Mouse (Mus musculus) gastrocnemius, postnatal 36 days (tissue): ENCODE measurements around the gene Prok1. TPM values are rescaled to one million over a fixed set of nuclear protein-coding genes. Genes with fewer than 3 reads are reported as not detected.

Experiments used
- DNase-seq, 2 experiments: peaks; one replicate each; pipeline ENCODE4 v3.0.0; 2022
- intact Hi-C: fragments of 180-260 bp; cut with DNase I; formaldehyde crosslinking; loops from one replicate; pipeline ENCODE4 v1.15.1; 2025
- total RNA-seq, 2 experiments: library from RNA; stranded (reverse); gene quantifications; 2 replicates each; pipeline ENCODE4 v1.2.3; 2021

The Prok1 gene
- total RNA-seq, 2 experiments from 2014 or later: not detected

GRCm38 (mm10) chr3:107241389-107242094 lies 2.0 kb upstream of the Prok1 start:
- intact Hi-C loops: no loop called here
- DNase-seq: no peak

- DNase-seq: no peak
- intact Hi-C loops: loop anchor here (10.0 kb wide), 1 partner anchor 116 kb away; no protein-coding TSS in a partner anchor
Observed at GRCm38 (mm10) chr3:107238471-107238980, 981 bp downstream of the Prok1 start.

GRCm38 (mm10) chr3:107238051-107238450 lies 1.5 kb downstream of the Prok1 start:
- DNase-seq: no peak
- intact Hi-C loops: loop anchor here (10.0 kb wide), 1 partner anchor 117 kb away; no protein-coding TSS in a partner anchor

- intact Hi-C loops: loop anchor here (2.0 to 10.0 kb wide), 2 partner anchors 41 to 121 kb away; no protein-coding TSS in a partner anchor
- no peak for DNase-seq
Observed at GRCm38 (mm10) chr3:107233945-107234344, 5.6 kb downstream of the Prok1 start.

GRCm38 (mm10) chr3:107233351-107233813 lies 6.1 kb downstream of the Prok1 start:
- DNase-seq: peak; percentile 76 to 78
- intact Hi-C loops: loop anchor here (2.0 to 10.0 kb wide), 2 partner anchors 41 to 121 kb away; no protein-coding TSS in a partner anchor

GRCm38 (mm10) chr3:107231202-107231601 lies 8.3 kb downstream of the Prok1 start:
- no peak for DNase-seq
- intact Hi-C loops: loop anchor here (10.0 kb wide), 1 partner anchor 124 kb away; no protein-coding TSS in a partner anchor

GRCm38 (mm10) chr3:107230527-107230926 lies 9.0 kb downstream of the Prok1 start, which contains the start of gene A630076J17Rik:
Gene A630076J17Rik (plus strand): TSS chr3:107230614.
- DNase-seq: no peak
- intact Hi-C loops: loop anchor here (10.0 kb wide), 1 partner anchor 124 kb away; no protein-coding TSS in a partner anchor

GRCm38 (mm10) chr3:107229822-107230221 lies 9.7 kb downstream of the Prok1 start:
- intact Hi-C loops: loop anchor here (10.0 kb wide), 1 partner anchor 125 kb away; no protein-coding TSS in a partner anchor
- DNase-seq: no peak

- intact Hi-C loops: no loop called here
Observed at GRCm38 (mm10) chr3:107229221-107229620, 10.3 kb downstream of the Prok1 start.

GRCm38 (mm10) chr3:107225820-107226219 lies 13.7 kb downstream of the Prok1 start:
- no peak for DNase-seq
- intact Hi-C loops: no loop called here

More at GRCm38 (mm10) chr3:107229221-107229620, 10.3 kb downstream of the Prok1 start:
- no peak for DNase-seq

- DNase-seq: no peak
- intact Hi-C loops: no loop called here
Observed at GRCm38 (mm10) chr3:107223230-107223629, 16.3 kb downstream of the Prok1 start.

- no peak for DNase-seq
- intact Hi-C loops: no loop called here
Observed at GRCm38 (mm10) chr3:107221608-107222007, 17.9 kb downstream of the Prok1 start, which contains the start of gene Cym. Gene Cym (minus strand): TSS chr3:107221732.

- DNase-seq: no peak
- intact Hi-C loops: no loop called here
Observed at GRCm38 (mm10) chr3:107218572-107218971, 20.9 kb downstream of the Prok1 start.

GRCm38 (mm10) chr3:107217101-107217480 lies 22.4 kb downstream of the Prok1 start:
- intact Hi-C loops: no loop called here
- DNase-seq: no peak

GRCm38 (mm10) chr3:107216400-107217100 lies 23.0 kb downstream of the Prok1 start:
- intact Hi-C loops: no loop called here
- DNase-seq: no peak

- intact Hi-C loops: no loop called here
Observed at GRCm38 (mm10) chr3:107214606-107215005, 24.9 kb downstream of the Prok1 start.

GRCm38 (mm10) chr3:107207625-107208253 lies 31.8 kb downstream of the Prok1 start:
- DNase-seq: no peak
- intact Hi-C loops: loop anchor here (10.0 kb wide), 1 partner anchor 257 kb away; no protein-coding TSS in a partner anchor

More at GRCm38 (mm10) chr3:107214606-107215005, 24.9 kb downstream of the Prok1 start:
- DNase-seq: no peak

GRCm38 (mm10) chr3:107206490-107207150 lies 32.9 kb downstream of the Prok1 start:
- DNase-seq: no peak
- intact Hi-C loops: loop anchor here (10.0 kb wide), 1 partner anchor 258 kb away; no protein-coding TSS in a partner anchor

GRCm38 (mm10) chr3:107205994-107206393 lies 33.5 kb downstream of the Prok1 start:
- DNase-seq: peak; percentile 46 to 66
- intact Hi-C loops: loop anchor here (10.0 kb wide), 1 partner anchor 259 kb away; no protein-coding TSS in a partner anchor
